Mouse (Mus musculus) heart, adult 8-10 months (tissue): Measurements from ENCODE around the gene Klhl26. TPM values are rescaled to one million over a fixed set of nuclear protein-coding genes. Genes with fewer than 3 reads are reported as not detected.

ENCODE experiments used
- DNase-seq: peaks from one replicate; pipeline ENCODE4 v3.0.0; 2022; ENCODE audit warnings: low spot score
- total RNA-seq, 4 experiments: library from RNA; stranded (reverse); gene quantifications; 2 replicates each; pipeline ENCODE4 v1.2.4; 2022

The Klhl26 gene
- total RNA-seq, 4 experiments from 2014 or later = 8.1 to 9.3 (median 8.4) TPM

- no peak for DNase-seq
Observed at GRCm38 (mm10) chr8:70414310-70414946, 62.3 kb downstream of the Klhl26 start.

- no peak for DNase-seq
Observed at GRCm38 (mm10) chr8:70410281-70410680, 66.5 kb downstream of the Klhl26 start.

- no peak for DNase-seq
Observed at GRCm38 (mm10) chr8:70409455-70409871, 67.3 kb downstream of the Klhl26 start.

- no peak for DNase-seq
Observed at GRCm38 (mm10) chr8:70409019-70409418, 67.7 kb downstream of the Klhl26 start.

- DNase-seq = no peak
Observed at GRCm38 (mm10) chr8:70408301-70408700, 68.5 kb downstream of the Klhl26 start.

- no peak for DNase-seq
Observed at GRCm38 (mm10) chr8:70406427-70407069, 70.2 kb downstream of the Klhl26 start.

- DNase-seq = no peak
Observed at GRCm38 (mm10) chr8:70405189-70405588, 71.6 kb downstream of the Klhl26 start.

- DNase-seq = no peak
Observed at GRCm38 (mm10) chr8:70404212-70404611, 72.6 kb downstream of the Klhl26 start.

Other genes starting within 250 kb of the Klhl26 start
- 10 to 100 TPM; 39.4 to 47.4 (median 41.7) TPM for gene Sugp2, start 242.7 kb downstream of the Klhl26 start, total RNA-seq
- 1 to 10 TPM; 6.8 to 9.0 (median 7.4) TPM for gene Armc6, start 242.5 kb downstream of the Klhl26 start, total RNA-seq
- 1 to 10 TPM; 7.8 to 9.1 (median 8.0) TPM for gene Homer3, start 194.1 kb downstream of the Klhl26 start, total RNA-seq
- gene Ddx49, start 174.5 kb downstream of the Klhl26 start, total RNA-seq = 10 to 100 TPM; 26.0 to 34.5 (median 31.9) TPM
- 100 to 1,000 TPM; 148 to 165 (median 161) TPM for gene Cope, start 174.4 kb downstream of the Klhl26 start, total RNA-seq
- gene Cers1, start 161.2 kb downstream of the Klhl26 start, total RNA-seq = under 1 TPM; 0.14 to 0.53 (median 0.38) TPM
- gene Gdf1, start 147.2 kb downstream of the Klhl26 start, total RNA-seq = under 1 TPM in 3 of 4 experiments, not detected in 1; 0.23 to 0.85 (median 0.41) TPM
- 10 to 100 TPM; 46.7 to 48.8 (median 47.5) TPM for gene Upf1, start 123.7 kb downstream of the Klhl26 start, total RNA-seq
- gene Comp, start 103.4 kb downstream of the Klhl26 start, total RNA-seq = 1 to 10 TPM; 4.7 to 7.7 (median 6.2) TPM
- 1 to 10 TPM; 7.5 to 9.8 (median 7.6) TPM for gene Crtc1, start 37.4 kb downstream of the Klhl26 start, total RNA-seq
- gene Tmem59l, start 10.4 kb upstream of the Klhl26 start, total RNA-seq = not detected
- under 1 TPM in 2 of 4 experiments, not detected in 2; 0.57 to 0.97 TPM for gene Crlf1, start 16.2 kb upstream of the Klhl26 start, total RNA-seq
- 100 to 1,000 TPM; 118 to 133 (median 124) TPM for gene Rex1bd, start 29.8 kb upstream of the Klhl26 start, total RNA-seq
- gene Uba52, start 33.8 kb upstream of the Klhl26 start, total RNA-seq = 1,000 to 10,000 TPM; 1,436 to 1,703 (median 1,558) TPM
- gene Fkbp8, start 50.8 kb upstream of the Klhl26 start, total RNA-seq = 100 to 1,000 TPM; 135 to 145 (median 137) TPM
- gene Kxd1, start 51.0 kb upstream of the Klhl26 start, total RNA-seq = 100 to 1,000 TPM in 3 of 4 experiments, 10 to 100 TPM in 1; 97.9 to 114 (median 103) TPM
- 10 to 100 TPM in 3 of 4 experiments, 1 to 10 TPM in 1; 9.3 to 12.4 (median 10.6) TPM for gene Ell, start 62.5 kb upstream of the Klhl26 start, total RNA-seq
- 10 to 100 TPM; 15.5 to 37.5 (median 23.7) TPM for gene Isyna1, start 117.4 kb upstream of the Klhl26 start, total RNA-seq
- 10 to 100 TPM; 29.1 to 34.1 (median 31.3) TPM for gene Ssbp4, start 131.9 kb upstream of the Klhl26 start, total RNA-seq
- gene Lrrc25, start 139.2 kb upstream of the Klhl26 start, total RNA-seq = 1 to 10 TPM; 1.4 to 2.3 (median 1.8) TPM
- 1 to 10 TPM in 2 of 4 experiments, under 1 TPM in 2; 0.69 to 1.9 (median 1.2) TPM for gene Gdf15, start 155.5 kb upstream of the Klhl26 start, total RNA-seq
- gene Pgpep1, start 183.4 kb upstream of the Klhl26 start, total RNA-seq = 10 to 100 TPM; 40.0 to 57.7 (median 44.4) TPM
- gene Lsm4, start 196.3 kb upstream of the Klhl26 start, total RNA-seq = 10 to 100 TPM; 57.9 to 67.1 (median 63.4) TPM
- 100 to 1,000 TPM in 3 of 4 experiments, 10 to 100 TPM in 1; 84.2 to 134 (median 114) TPM for gene Jund, start 222.0 kb upstream of the Klhl26 start, total RNA-seq
- under 1 TPM in 1 of 4 experiments, not detected in 3; 0.06 TPM for gene Iqcn, start 226.5 kb upstream of the Klhl26 start, total RNA-seq
- gene Gm3336, start 241.6 kb upstream of the Klhl26 start, total RNA-seq = not detected
- gene Pde4c, start 246.8 kb upstream of the Klhl26 start, total RNA-seq = 1 to 10 TPM; 1.8 to 3.7 (median 2.4) TPM